Mouse (Mus musculus): ENCODE measurements around the gene Arid3a.

DNA sequence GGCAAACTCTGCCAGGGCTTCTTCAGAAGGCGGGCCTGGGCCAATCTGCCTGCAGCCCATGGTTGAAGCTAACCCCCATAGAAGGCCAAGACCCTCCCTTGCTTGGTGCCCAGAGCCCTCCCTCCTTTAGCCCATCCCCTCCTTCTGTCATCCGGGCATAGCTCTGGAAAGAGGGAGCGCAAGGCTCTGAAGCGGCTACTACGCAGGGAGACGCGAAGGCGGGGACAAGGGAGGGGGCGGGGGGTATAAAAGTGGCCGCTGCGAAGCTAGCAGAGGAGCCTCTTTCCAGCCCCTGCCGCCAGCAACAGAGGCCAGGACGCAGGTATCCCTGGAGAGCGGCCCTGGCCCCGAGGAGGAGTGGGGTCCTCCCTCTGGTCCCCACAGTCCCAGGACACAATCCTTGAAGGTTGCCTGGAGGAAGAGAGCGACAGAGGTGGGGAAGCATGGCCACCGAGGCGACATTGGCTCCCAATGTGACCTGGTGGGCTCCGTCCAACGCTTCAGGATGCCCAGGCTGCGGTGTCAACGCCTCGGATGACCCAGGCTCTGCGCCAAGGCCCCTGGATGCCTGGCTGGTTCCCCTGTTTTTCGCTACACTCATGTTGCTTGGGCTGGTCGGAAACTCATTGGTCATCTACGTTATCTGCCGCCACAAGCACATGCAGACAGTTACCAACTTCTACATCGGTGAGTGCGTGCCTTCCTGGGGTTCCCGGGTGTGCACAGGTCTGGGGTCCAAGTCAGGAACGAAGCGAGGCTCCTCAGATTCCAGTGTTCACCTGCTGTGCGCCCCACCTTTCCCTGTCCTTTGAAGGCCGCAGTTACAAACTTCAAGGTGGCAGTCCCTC lies 8.4 kb upstream of the Arid3a start:
- TF ChIP-seq CTCF (IDR thresholded peaks at IDR 0.05) (no peak), EP300 (IDR thresholded peaks at IDR 0.05; ENCODE audit: insufficient read depth, low read depth, low read length) (no peak)
